Mouse (Mus musculus): ENCODE results near the gene Rab3il1. TPM values are rescaled to one million over a fixed set of nuclear protein-coding genes. Genes with fewer than 3 reads are reported as not detected.
A peak's percentile ranks its signal among the peaks of the same experiment; 100 is the strongest.

The Rab3il1 gene
- polyA plus RNA-seq, 1 experiment, result 66.0 TPM

DNA sequence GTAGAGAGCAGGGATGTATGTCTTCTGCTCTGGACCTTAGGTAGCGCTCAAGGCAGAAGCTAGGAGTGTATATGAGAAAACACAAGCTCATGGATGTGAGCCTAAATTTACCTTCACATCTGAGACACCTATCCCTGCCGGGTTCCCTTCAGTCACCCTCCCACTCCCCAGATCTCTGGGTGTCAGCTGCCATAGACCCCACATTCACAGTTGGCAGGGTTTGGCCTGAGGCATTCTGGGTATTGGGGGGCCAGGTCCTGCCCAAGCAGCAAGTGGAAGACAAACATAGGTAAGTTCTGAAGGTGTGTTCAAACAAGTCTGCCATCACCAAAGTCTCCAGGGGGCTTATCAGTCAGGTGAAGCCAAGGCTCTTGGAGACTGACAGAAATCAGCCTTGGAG, 60.2 kb downstream of the Rab3il1 start:
- Histone ChIP-seq H3K4me1 (ENCODE audit: control insufficient read depth, insufficient read depth, low read length) (peaks cover 26% of the 10 kb centered on the region), H3K27ac (ENCODE audit: insufficient read depth, low read depth, low read length) (no peak overlapping the region)

DNA sequence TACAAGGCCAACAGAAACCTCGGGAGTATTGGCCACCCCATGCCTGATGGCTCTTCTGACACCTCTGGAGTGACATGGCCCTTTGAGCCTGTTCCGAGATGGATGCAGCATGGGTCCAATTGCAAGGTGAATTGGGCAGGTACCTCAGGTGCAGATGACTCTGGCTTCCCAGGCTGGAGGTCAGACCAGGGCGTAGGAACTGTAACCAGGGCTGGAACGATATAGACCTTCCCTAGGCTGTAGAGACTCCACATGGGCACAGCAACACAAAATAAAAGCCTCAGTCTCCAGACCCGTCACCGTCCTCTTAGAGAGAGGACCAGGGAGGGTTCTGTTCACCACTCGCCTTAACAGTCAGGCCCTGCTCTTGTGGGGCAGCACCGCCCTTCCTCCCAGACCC, 60.8 kb downstream of the Rab3il1 start:
- no peaks in the 10 kb centered on the region for H3K27me3 ChIP-seq (replicated peaks; ENCODE audit: control insufficient read depth, insufficient read depth, low read length)
- H3K27ac ChIP-seq (ENCODE audit: insufficient read depth, low read depth, low read length), result no peak overlapping the region
- 83% methylated on average over 8 of the region's 8 CpGs for WGBS
- peaks cover 19% of the 10 kb centered on the region for H3K4me1 ChIP-seq (ENCODE audit: control insufficient read depth, insufficient read depth, low read length)
- DNase-seq, result no peak
- TF ChIP-seq CTCF (conservative IDR thresholded peaks at IDR 0.05; ENCODE audit: insufficient read depth, insufficient read length, low read depth, low read length) (no peak), POLR2A (IDR thresholded peaks at IDR 0.05; ENCODE audit: low read depth, low read length) (no peak)
- H3K36me3 ChIP-seq (ENCODE audit: control insufficient read depth, insufficient read depth, low read length), result no peaks in the 10 kb centered on the region; the same call in 1 of the 2 replicates
- no peak overlapping the region for H3K4me3 ChIP-seq (ENCODE audit: insufficient read depth, low read depth, low read length)

More for the DNA sequence above, 60.2 kb downstream of the Rab3il1 start:
- 93% methylated on average over 2 of the region's 2 CpGs for WGBS
- TF ChIP-seq CTCF (conservative IDR thresholded peaks at IDR 0.05; ENCODE audit: insufficient read depth, insufficient read length, low read depth, low read length) (no peak), POLR2A (IDR thresholded peaks at IDR 0.05; ENCODE audit: low read depth, low read length) (no peak)
- H3K36me3 ChIP-seq (ENCODE audit: control insufficient read depth, insufficient read depth, low read length), result no peaks in the 10 kb centered on the region; the same call in 1 of the 2 replicates
- H3K27me3 ChIP-seq (replicated peaks; ENCODE audit: control insufficient read depth, insufficient read depth, low read length), result no peaks in the 10 kb centered on the region
- H3K4me3 ChIP-seq (ENCODE audit: insufficient read depth, low read depth, low read length), result no peak overlapping the region
- no peak for DNase-seq

DNA sequence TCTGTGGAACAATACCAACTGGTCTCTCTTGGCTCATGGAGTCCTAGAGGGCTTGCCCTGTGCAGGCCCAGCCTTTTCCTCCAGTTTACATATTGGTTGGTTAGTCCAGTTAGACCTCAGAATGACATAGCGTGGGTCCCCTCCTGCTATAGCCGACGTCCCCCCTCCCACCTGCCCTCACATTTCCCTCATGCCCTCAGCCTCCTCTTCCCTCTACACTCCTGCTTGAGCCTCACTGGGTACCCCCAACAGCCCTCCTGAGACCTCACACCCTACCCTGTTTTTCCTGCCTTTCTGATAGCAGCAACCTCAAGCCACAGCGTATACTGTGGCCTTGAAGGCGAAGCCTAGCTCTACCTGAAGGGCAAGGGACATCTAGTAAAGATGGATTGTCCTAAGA, 61.4 kb downstream of the Rab3il1 start:
- DNase-seq, result no peak
- no peaks in the 10 kb centered on the region; the same call in 1 of the 2 replicates for H3K36me3 ChIP-seq (ENCODE audit: control insufficient read depth, insufficient read depth, low read length)
- TF ChIP-seq CTCF (conservative IDR thresholded peaks at IDR 0.05; ENCODE audit: insufficient read depth, insufficient read length, low read depth, low read length) (no peak), POLR2A (IDR thresholded peaks at IDR 0.05; ENCODE audit: low read depth, low read length) (no peak)
- H3K27ac ChIP-seq (ENCODE audit: insufficient read depth, low read depth, low read length), result no peak overlapping the region
- 78% methylated on average over 5 of the region's 5 CpGs for WGBS
- H3K27me3 ChIP-seq (replicated peaks; ENCODE audit: control insufficient read depth, insufficient read depth, low read length), result no peaks in the 10 kb centered on the region
- H3K4me3 ChIP-seq (ENCODE audit: insufficient read depth, low read depth, low read length), result no peak overlapping the region
- H3K4me1 ChIP-seq (ENCODE audit: control insufficient read depth, insufficient read depth, low read length), result peaks cover 15% of the 10 kb centered on the region

DNA sequence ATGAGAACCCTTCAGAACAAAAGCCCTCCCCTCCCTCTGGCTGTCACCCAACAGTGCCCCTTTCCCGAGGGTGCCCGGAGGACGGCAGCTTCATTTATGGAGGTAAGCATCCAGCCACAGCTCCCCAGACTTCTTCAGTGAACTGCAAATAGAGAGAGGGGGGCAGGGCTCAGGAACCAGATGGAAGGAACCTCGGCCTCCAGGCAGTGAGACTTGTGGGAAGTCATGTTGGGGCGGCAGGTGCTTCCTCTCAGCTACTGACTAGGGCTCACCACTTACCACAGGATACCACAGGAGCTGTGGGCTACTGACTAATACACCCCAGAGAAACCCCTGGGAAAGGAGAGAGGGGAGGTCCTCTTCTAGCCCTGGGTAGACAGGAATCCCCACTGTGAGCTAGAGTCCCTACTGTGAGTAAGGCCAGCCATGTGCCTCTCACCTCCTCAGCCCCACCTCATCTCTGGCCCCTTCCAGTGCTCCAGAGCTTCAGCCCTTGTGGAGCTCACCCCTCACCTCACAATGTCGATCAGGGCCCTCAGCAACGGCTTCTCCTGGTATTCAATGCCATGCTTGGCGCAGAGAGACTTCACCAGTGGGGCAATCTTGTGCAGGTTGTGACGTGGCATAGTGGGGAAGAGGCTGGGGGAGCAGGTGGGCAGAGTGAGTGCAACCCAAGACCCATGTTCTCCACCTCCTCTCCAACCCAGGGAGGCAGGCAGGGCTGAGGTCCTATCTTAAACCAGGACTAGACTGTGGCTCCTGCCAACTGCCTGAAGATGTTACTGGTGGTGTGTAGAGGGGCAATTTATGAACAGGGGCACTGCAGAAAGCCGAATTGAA, 62.9 kb downstream of the Rab3il1 start:
- H3K4me1 ChIP-seq (ENCODE audit: control insufficient read depth, insufficient read depth, low read length), result peaks cover 3% of the 10 kb centered on the region; the same call in 1 of the 2 replicates

DNA sequence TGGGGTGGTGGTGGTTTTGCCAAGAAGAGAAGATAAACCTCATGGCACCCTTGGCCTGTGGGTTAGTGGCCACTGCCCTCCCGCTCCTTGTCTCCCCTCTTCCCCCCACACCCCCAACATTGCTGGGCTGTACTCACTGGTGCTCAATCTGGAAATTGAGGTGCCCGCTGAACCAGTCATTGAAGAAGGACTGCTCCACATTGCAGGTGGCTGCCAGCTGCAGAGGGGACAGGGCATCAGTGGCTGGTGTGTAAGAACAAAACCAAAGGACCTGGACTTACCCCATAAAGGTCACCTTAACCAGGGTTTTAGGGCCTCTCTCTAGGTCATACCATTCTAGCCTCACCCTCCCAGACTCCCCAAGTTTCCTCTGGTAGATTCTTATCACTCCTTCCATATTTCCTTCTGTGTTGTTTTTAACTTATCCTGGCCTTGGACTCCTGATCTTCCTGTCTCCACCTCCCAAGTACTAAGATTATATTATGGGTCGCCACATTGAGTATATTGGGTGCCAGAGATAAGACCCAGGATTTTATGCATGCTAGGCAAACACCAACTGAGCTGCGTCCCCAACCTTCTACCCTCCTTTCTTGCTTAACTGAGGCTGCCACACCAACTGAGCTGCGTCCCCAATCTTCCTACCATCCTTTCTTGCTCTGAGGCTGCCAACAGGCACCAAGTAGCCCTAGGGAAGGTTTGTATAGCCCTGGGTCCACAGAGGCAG, 64.2 kb downstream of the Rab3il1 start:
- no peak for TF ChIP-seq CTCF (conservative IDR thresholded peaks at IDR 0.05; ENCODE audit: insufficient read depth, insufficient read length, low read depth, low read length)
- TF ChIP-seq POLR2A (IDR thresholded peaks at IDR 0.05; ENCODE audit: low read depth, low read length), result no peak
- Histone ChIP-seq H3K36me3 (ENCODE audit: control insufficient read depth, insufficient read depth, low read length) (no peaks in the 10 kb centered on the region; the same call in 1 of the 2 replicates), H3K4me1 (ENCODE audit: control insufficient read depth, insufficient read depth, low read length) (peaks cover 12% of the 10 kb centered on the region), H3K4me3 (ENCODE audit: insufficient read depth, low read depth, low read length) (no peak overlapping the region), H3K27ac (ENCODE audit: insufficient read depth, low read depth, low read length) (no peak overlapping the region), H3K27me3 (replicated peaks; ENCODE audit: control insufficient read depth, insufficient read depth, low read length) (no peaks in the 10 kb centered on the region)
- WGBS, result 85% methylated on average over 5 of the region's 5 CpGs
- no peak for DNase-seq

More for the DNA sequence above, 62.9 kb downstream of the Rab3il1 start:
- no peak overlapping the region for H3K4me3 ChIP-seq (ENCODE audit: insufficient read depth, low read depth, low read length)
- no peaks in the 10 kb centered on the region for H3K27me3 ChIP-seq (replicated peaks; ENCODE audit: control insufficient read depth, insufficient read depth, low read length)
- peak; percentile 29 for DNase-seq
- no peak for TF ChIP-seq POLR2A (IDR thresholded peaks at IDR 0.05; ENCODE audit: low read depth, low read length)
- no peak for TF ChIP-seq CTCF (conservative IDR thresholded peaks at IDR 0.05; ENCODE audit: insufficient read depth, insufficient read length, low read depth, low read length)
- H3K27ac ChIP-seq (ENCODE audit: insufficient read depth, low read depth, low read length), result 0 out of 2 replicates have a peak overlapping the region, but pooled peaks have one; percentile 15
- H3K36me3 ChIP-seq (ENCODE audit: control insufficient read depth, insufficient read depth, low read length), result no peaks in the 10 kb centered on the region
- 65% methylated on average over 10 of the region's 10 CpGs for WGBS

DNA sequence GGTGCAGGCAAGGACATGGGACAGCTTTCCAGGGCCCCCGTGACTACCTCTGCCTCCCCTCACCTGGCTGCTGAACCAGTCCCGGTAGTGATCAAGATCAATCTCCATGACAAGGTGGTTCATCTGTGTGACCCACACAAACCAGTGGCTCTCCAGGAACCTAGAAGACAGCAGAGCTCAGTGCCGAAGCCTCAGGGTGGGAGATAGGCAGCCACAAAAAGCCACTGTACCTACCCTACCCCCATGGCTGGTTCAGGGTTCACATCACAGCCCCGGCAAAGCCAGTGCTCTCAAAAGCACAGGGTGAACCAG, 64.7 kb downstream of the Rab3il1 start:
- no peak for DNase-seq
- no peak for TF ChIP-seq POLR2A (IDR thresholded peaks at IDR 0.05; ENCODE audit: low read depth, low read length)
- no peak for TF ChIP-seq CTCF (conservative IDR thresholded peaks at IDR 0.05; ENCODE audit: insufficient read depth, insufficient read length, low read depth, low read length)
- WGBS, result 85% methylated on average over 4 of the region's 4 CpGs
- H3K4me3 ChIP-seq (ENCODE audit: insufficient read depth, low read depth, low read length), result no peak overlapping the region
- no peak overlapping the region for H3K27ac ChIP-seq (ENCODE audit: insufficient read depth, low read depth, low read length)
- no peaks in the 10 kb centered on the region; the same call in 1 of the 2 replicates for H3K36me3 ChIP-seq (ENCODE audit: control insufficient read depth, insufficient read depth, low read length)
- no peaks in the 10 kb centered on the region for H3K27me3 ChIP-seq (replicated peaks; ENCODE audit: control insufficient read depth, insufficient read depth, low read length)
- H3K4me1 ChIP-seq (ENCODE audit: control insufficient read depth, insufficient read depth, low read length), result peaks cover 12% of the 10 kb centered on the region

DNA sequence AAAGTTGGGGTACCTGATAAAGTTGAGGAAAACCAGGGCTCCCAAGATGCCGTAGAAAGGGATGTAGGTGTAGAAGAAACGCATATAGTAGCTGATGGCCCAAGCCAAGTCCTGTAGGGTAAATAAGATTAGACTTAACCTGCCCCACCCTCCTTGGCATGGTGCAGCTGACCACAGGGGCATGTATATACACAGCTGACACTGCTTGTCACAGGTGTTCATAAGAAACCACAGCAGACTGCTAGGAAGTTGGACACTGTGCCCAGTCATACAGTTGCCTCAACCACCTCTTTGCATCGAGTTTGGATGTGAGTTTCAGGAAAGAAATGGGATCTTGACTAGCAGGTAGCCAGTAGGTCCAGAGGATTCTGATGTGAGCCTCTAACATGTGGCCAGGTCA, 65.0 kb downstream of the Rab3il1 start:
- no peak overlapping the region for H3K4me3 ChIP-seq (ENCODE audit: insufficient read depth, low read depth, low read length)
- H3K27me3 ChIP-seq (replicated peaks; ENCODE audit: control insufficient read depth, insufficient read depth, low read length), result no peaks in the 10 kb centered on the region
- no peaks in the 10 kb centered on the region; the same call in 1 of the 2 replicates for H3K36me3 ChIP-seq (ENCODE audit: control insufficient read depth, insufficient read depth, low read length)
- TF ChIP-seq POLR2A (IDR thresholded peaks at IDR 0.05; ENCODE audit: low read depth, low read length) (no peak), CTCF (conservative IDR thresholded peaks at IDR 0.05; ENCODE audit: insufficient read depth, insufficient read length, low read depth, low read length) (no peak)
- 87% methylated on average over 3 of the region's 3 CpGs for WGBS
- no peak for DNase-seq
- no peak overlapping the region for H3K27ac ChIP-seq (ENCODE audit: insufficient read depth, low read depth, low read length)
- H3K4me1 ChIP-seq (ENCODE audit: control insufficient read depth, insufficient read depth, low read length), result peaks cover 15% of the 10 kb centered on the region
